Mouse (Mus musculus): Measurements from ENCODE around the gene Lrrc47. TPM values are rescaled to one million over a fixed set of nuclear protein-coding genes. Genes with fewer than 3 reads are reported as not detected.

Lrrc47 gene
- polyA plus RNA-seq, 1 experiment from 2014 or later, result 11.9 TPM

GRCm38 (mm10) chr4:154025641-154026440, 14.3 kb downstream of the Lrrc47 start, which contains the start of gene Smim1:
Gene Smim1, minus strand, starts transcription at chr4:154026230.
- ATAC-seq (ENCODE audit: low read depth), result peak; percentile 80
- Histone ChIP-seq H3K4me3 (ENCODE audit: low read depth, low read length) (peak within 1 kb of the TSS; percentile 40), H3K36me3 (ENCODE audit: control insufficient read depth, insufficient read depth, low read length) (peaks cover 14% of the 10 kb centered on the region), H3K9ac (ENCODE audit: low read depth, low read length) (peak within 1 kb of the TSS; percentile 56), H3K9me3 (ENCODE audit: control insufficient read depth, low read length) (no peaks in the 10 kb centered on the region), H3K27ac (replicated peaks; ENCODE audit: low read depth, low read length) (no peak within 1 kb of the TSS), H3K4me1 (ENCODE audit: control insufficient read depth, insufficient read depth, low read length) (no peaks in the 10 kb centered on the region), H3K27me3 (replicated peaks; ENCODE audit: control insufficient read depth, insufficient read depth, low read length) (peaks cover 4% of the 10 kb centered on the region; the same call in 1 of the 2 replicates), H3K4me2 (ENCODE audit: low read depth, low read length) (peak within 1 kb of the TSS; percentile 68)
- 5% methylated on average over 25 of the region's 33 CpGs for WGBS
- DNase-seq (ENCODE audit: low spot score), result peak; percentile 79

- no peak overlapping the region for H3K27ac ChIP-seq (replicated peaks; ENCODE audit: low read depth, low read length)
- H3K4me3 ChIP-seq (ENCODE audit: low read depth, low read length), result peak overlapping the region; percentile 40
- peak overlapping the region; percentile 56; the same call in 1 of the 2 replicates for H3K9ac ChIP-seq (ENCODE audit: low read depth, low read length)
- no peaks in the 10 kb centered on the region for H3K9me3 ChIP-seq (ENCODE audit: control insufficient read depth, low read length)
- peaks cover 4% of the 10 kb centered on the region; the same call in 1 of the 2 replicates for H3K27me3 ChIP-seq (replicated peaks; ENCODE audit: control insufficient read depth, insufficient read depth, low read length)
- no peak for DNase-seq (ENCODE audit: low spot score)
- ATAC-seq (ENCODE audit: low read depth), result no peak
- peak overlapping the region; percentile 68 for H3K4me2 ChIP-seq (ENCODE audit: low read depth, low read length)
- peaks cover 9% of the 10 kb centered on the region; the same call in 1 of the 2 replicates for H3K36me3 ChIP-seq (ENCODE audit: control insufficient read depth, insufficient read depth, low read length)
- 30% methylated on average over 2 of the region's 2 CpGs for WGBS
- H3K4me1 ChIP-seq (ENCODE audit: control insufficient read depth, insufficient read depth, low read length), result no peaks in the 10 kb centered on the region
Observed at GRCm38 (mm10) chr4:154026441-154026761, 14.9 kb downstream of the Lrrc47 start.

GRCm38 (mm10) chr4:154028066-154028465, 16.5 kb downstream of the Lrrc47 start:
- H3K9ac ChIP-seq (ENCODE audit: low read depth, low read length), result no peak overlapping the region
- H3K4me3 ChIP-seq (ENCODE audit: low read depth, low read length), result no peak overlapping the region
- H3K27me3 ChIP-seq (replicated peaks; ENCODE audit: control insufficient read depth, insufficient read depth, low read length), result peaks cover 4% of the 10 kb centered on the region; the same call in 1 of the 2 replicates
- H3K4me2 ChIP-seq (ENCODE audit: low read depth, low read length), result no peak overlapping the region
- 75% methylated on average over 7 of the region's 7 CpGs for WGBS
- H3K27ac ChIP-seq (replicated peaks; ENCODE audit: low read depth, low read length), result no peak overlapping the region
- H3K4me1 ChIP-seq (ENCODE audit: control insufficient read depth, insufficient read depth, low read length), result no peaks in the 10 kb centered on the region
- ATAC-seq (ENCODE audit: low read depth) (no peak), DNase-seq (ENCODE audit: low spot score) (peak; percentile 63)
- H3K36me3 ChIP-seq (ENCODE audit: control insufficient read depth, insufficient read depth, low read length), result no peaks in the 10 kb centered on the region
- no peaks in the 10 kb centered on the region for H3K9me3 ChIP-seq (ENCODE audit: control insufficient read depth, low read length)

DNA sequence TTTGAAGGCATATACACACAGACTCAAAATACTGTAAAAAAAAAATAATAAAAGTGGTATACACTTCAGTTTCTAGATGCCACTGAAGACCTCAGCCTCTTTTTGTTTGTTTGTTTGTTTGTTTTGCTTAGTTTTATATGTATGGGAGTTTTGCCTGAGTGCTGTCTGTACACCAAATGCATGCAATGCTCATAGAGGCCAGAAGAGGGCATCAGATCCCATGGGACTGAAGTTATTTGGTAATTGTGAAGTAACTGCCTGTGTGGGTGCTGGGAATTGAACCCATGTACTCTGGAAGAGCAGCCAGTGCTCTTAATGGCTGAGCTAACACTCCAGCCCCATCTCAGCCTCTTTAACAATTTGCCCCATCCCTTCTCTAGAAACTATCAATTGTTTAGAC, 17.1 kb downstream of the Lrrc47 start:
- no peak overlapping the region for H3K4me2 ChIP-seq (ENCODE audit: low read depth, low read length)
- H3K4me1 ChIP-seq (ENCODE audit: control insufficient read depth, insufficient read depth, low read length), result no peaks in the 10 kb centered on the region
- DNase-seq (ENCODE audit: low spot score), result no peak
- no peak overlapping the region for H3K9ac ChIP-seq (ENCODE audit: low read depth, low read length)
- ATAC-seq (ENCODE audit: low read depth), result no peak
- peaks cover 4% of the 10 kb centered on the region; the same call in 1 of the 2 replicates for H3K27me3 ChIP-seq (replicated peaks; ENCODE audit: control insufficient read depth, insufficient read depth, low read length)
- H3K9me3 ChIP-seq (ENCODE audit: control insufficient read depth, low read length), result no peaks in the 10 kb centered on the region
- no peak overlapping the region for H3K4me3 ChIP-seq (ENCODE audit: low read depth, low read length)
- H3K36me3 ChIP-seq (ENCODE audit: control insufficient read depth, insufficient read depth, low read length), result no peaks in the 10 kb centered on the region
- H3K27ac ChIP-seq (replicated peaks; ENCODE audit: low read depth, low read length), result no peak overlapping the region

DNA sequence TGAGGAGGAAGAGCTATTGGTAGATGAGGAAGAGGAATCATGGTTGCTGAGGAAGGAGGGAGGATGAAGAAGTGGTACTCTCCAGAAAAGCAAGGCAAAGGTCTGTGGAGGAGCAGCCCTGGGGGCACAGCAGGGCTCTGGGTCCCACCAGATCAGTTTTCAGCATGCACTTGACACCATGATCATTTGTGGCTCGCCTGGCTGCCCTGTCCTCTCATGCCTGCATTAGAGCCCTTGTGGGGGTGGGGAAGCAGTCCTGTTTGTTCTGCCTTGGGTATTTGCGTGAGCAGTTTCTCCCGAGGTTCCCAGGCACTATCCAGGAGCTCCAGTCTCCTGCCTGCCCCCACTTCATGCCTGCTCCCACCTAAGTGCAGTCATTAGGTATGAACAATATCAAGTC, 25.6 kb downstream of the Lrrc47 start:
- no peak for DNase-seq (ENCODE audit: low spot score)
- no peaks in the 10 kb centered on the region for H3K9me3 ChIP-seq (ENCODE audit: control insufficient read depth, low read length)
- no peak for ATAC-seq (ENCODE audit: low read depth)
- H3K36me3 ChIP-seq (ENCODE audit: control insufficient read depth, insufficient read depth, low read length), result no peaks in the 10 kb centered on the region
- H3K4me1 ChIP-seq (ENCODE audit: control insufficient read depth, insufficient read depth, low read length), result no peaks in the 10 kb centered on the region
- H3K27me3 ChIP-seq (replicated peaks; ENCODE audit: control insufficient read depth, insufficient read depth, low read length), result no peaks in the 10 kb centered on the region; the same call in 1 of the 2 replicates
- WGBS, result 26% methylated on average over 3 of the region's 3 CpGs
- no peak overlapping the region for H3K4me3 ChIP-seq (ENCODE audit: low read depth, low read length)
- H3K27ac ChIP-seq (replicated peaks; ENCODE audit: low read depth, low read length), result no peak overlapping the region
- H3K4me2 ChIP-seq (ENCODE audit: low read depth, low read length), result no peak overlapping the region
- no peak overlapping the region for H3K9ac ChIP-seq (ENCODE audit: low read depth, low read length)

- DNase-seq (ENCODE audit: low spot score) (no peak), ATAC-seq (ENCODE audit: low read depth) (no peak)
- H3K4me3 ChIP-seq (ENCODE audit: low read depth, low read length), result no peak within 1 kb of the TSS
- H3K9me3 ChIP-seq (ENCODE audit: control insufficient read depth, low read length), result no peaks in the 10 kb centered on the region
- H3K4me2 ChIP-seq (ENCODE audit: low read depth, low read length), result no peak within 1 kb of the TSS
- no peaks in the 10 kb centered on the region; the same call in 1 of the 2 replicates for H3K27me3 ChIP-seq (replicated peaks; ENCODE audit: control insufficient read depth, insufficient read depth, low read length)
- H3K36me3 ChIP-seq (ENCODE audit: control insufficient read depth, insufficient read depth, low read length), result no peaks in the 10 kb centered on the region
- 75% methylated on average over 9 of the region's 9 CpGs for whole genome bisulfite sequencing
- H3K9ac ChIP-seq (ENCODE audit: low read depth, low read length), result no peak within 1 kb of the TSS
- H3K4me1 ChIP-seq (ENCODE audit: control insufficient read depth, insufficient read depth, low read length), result no peaks in the 10 kb centered on the region
- no peak within 1 kb of the TSS for H3K27ac ChIP-seq (replicated peaks; ENCODE audit: low read depth, low read length)
Observed at GRCm38 (mm10) chr4:154042577-154042976, 31.0 kb downstream of the Lrrc47 start, which contains the start of gene Ccdc27. Gene Ccdc27, minus strand, starts transcription at chr4:154042677.

DNA sequence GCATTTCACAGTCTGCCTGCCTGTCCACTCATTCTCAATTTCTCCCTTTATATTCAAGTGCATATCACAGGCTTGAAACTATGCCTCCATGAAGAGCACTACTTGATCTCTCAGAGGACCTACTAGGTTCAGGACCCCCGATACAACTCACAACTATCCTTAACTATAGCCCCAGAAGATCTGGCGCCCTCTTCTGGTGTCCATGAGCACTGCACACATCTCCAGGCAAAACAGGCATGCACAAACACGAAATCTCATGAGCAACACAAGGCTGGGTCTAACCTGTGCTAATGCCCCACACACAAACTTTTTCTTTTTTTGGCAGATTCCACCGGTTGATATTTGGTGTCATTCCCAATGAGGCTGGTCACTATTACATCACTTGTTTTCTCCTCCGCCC, 34.3 kb downstream of the Lrrc47 start:
- Histone ChIP-seq H3K4me3 (ENCODE audit: low read depth, low read length) (no peak overlapping the region), H3K27ac (replicated peaks; ENCODE audit: low read depth, low read length) (no peak overlapping the region), H3K36me3 (ENCODE audit: control insufficient read depth, insufficient read depth, low read length) (no peaks in the 10 kb centered on the region), H3K9ac (ENCODE audit: low read depth, low read length) (no peak overlapping the region), H3K27me3 (replicated peaks; ENCODE audit: control insufficient read depth, insufficient read depth, low read length) (no peaks in the 10 kb centered on the region; the same call in 1 of the 2 replicates), H3K4me1 (ENCODE audit: control insufficient read depth, insufficient read depth, low read length) (no peaks in the 10 kb centered on the region), H3K9me3 (ENCODE audit: control insufficient read depth, low read length) (no peaks in the 10 kb centered on the region), H3K4me2 (ENCODE audit: low read depth, low read length) (no peak overlapping the region)
- WGBS, result 66% methylated on average over 5 of the region's 5 CpGs
- DNase-seq (ENCODE audit: low spot score) (no peak), ATAC-seq (ENCODE audit: low read depth) (no peak)

- 0 out of 2 replicates have a peak, but pooled peaks cover under 1% of the 10 kb centered on the region for H3K4me1 ChIP-seq (ENCODE audit: control insufficient read depth, insufficient read depth, low read length)
- ATAC-seq (ENCODE audit: low read depth), result no peak; the same call in 1 of the 2 replicates
- WGBS, result 89% methylated on average over 3 of the region's 3 CpGs
- H3K4me3 ChIP-seq (ENCODE audit: low read depth, low read length), result no peak overlapping the region
- no peak overlapping the region for H3K27ac ChIP-seq (replicated peaks; ENCODE audit: low read depth, low read length)
- peak; percentile 23 for DNase-seq (ENCODE audit: low spot score)
- H3K27me3 ChIP-seq (replicated peaks; ENCODE audit: control insufficient read depth, insufficient read depth, low read length), result no peaks in the 10 kb centered on the region
- H3K9me3 ChIP-seq (ENCODE audit: control insufficient read depth, low read length), result no peaks in the 10 kb centered on the region
- H3K4me2 ChIP-seq (ENCODE audit: low read depth, low read length), result no peak overlapping the region
- H3K9ac ChIP-seq (ENCODE audit: low read depth, low read length), result no peak overlapping the region
- no peaks in the 10 kb centered on the region for H3K36me3 ChIP-seq (ENCODE audit: control insufficient read depth, insufficient read depth, low read length)
Observed at GRCm38 (mm10) chr4:154051401-154051800, 39.9 kb downstream of the Lrrc47 start.

- DNase-seq (ENCODE audit: low spot score) (no peak), ATAC-seq (ENCODE audit: low read depth) (no peak)
- 52% methylated on average over 4 of the region's 4 CpGs for WGBS
- Histone ChIP-seq H3K9me3 (ENCODE audit: control insufficient read depth, low read length) (no peaks in the 10 kb centered on the region), H3K9ac (ENCODE audit: low read depth, low read length) (no peak overlapping the region), H3K4me1 (ENCODE audit: control insufficient read depth, insufficient read depth, low read length) (0 out of 2 replicates have a peak, but pooled peaks cover 4% of the 10 kb centered on the region), H3K27ac (replicated peaks; ENCODE audit: low read depth, low read length) (no peak overlapping the region), H3K27me3 (replicated peaks; ENCODE audit: control insufficient read depth, insufficient read depth, low read length) (no peaks in the 10 kb centered on the region), H3K36me3 (ENCODE audit: control insufficient read depth, insufficient read depth, low read length) (no peaks in the 10 kb centered on the region), H3K4me2 (ENCODE audit: low read depth, low read length) (no peak overlapping the region), H3K4me3 (ENCODE audit: low read depth, low read length) (no peak overlapping the region)
Observed at GRCm38 (mm10) chr4:154053065-154053464, 41.5 kb downstream of the Lrrc47 start.

All from embryonic facial prominence, embryonic 14.5 days (tissue).